Mouse (Mus musculus): ENCODE data around the gene Rps6ka5. TPM values are rescaled to one million over a fixed set of nuclear protein-coding genes. Genes with fewer than 3 reads are reported as not detected.

The Rps6ka5 gene
- polyA plus RNA-seq, 1 experiment from 2014 or later, result 1.2 TPM

DNA sequence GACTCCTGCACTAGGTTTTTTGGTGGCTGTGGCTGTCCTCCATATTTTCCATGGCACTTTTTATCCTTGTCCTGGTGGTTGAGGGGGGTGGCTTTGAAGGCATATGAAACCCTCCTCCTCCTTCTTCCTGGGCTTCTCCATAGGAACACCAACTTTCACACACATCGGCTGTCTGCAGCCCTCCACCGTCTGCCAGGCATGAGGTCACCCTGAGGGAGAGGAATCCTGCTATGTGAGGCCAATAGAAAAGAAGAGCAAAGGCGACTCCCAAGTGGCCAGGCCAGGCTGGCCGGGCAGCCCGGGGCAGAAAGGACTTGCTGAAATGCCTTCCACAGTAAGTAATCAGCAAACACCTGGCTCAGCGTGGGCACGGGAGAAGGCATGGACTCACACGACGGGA, 214.1 kb downstream of the Rps6ka5 start:
- 86% methylated on average over 9 of the region's 9 CpGs for WGBS
- no peak for ATAC-seq
- no peak for TF ChIP-seq CTCF (IDR thresholded peaks at IDR 0.05; ENCODE audit: low read depth)

DNA sequence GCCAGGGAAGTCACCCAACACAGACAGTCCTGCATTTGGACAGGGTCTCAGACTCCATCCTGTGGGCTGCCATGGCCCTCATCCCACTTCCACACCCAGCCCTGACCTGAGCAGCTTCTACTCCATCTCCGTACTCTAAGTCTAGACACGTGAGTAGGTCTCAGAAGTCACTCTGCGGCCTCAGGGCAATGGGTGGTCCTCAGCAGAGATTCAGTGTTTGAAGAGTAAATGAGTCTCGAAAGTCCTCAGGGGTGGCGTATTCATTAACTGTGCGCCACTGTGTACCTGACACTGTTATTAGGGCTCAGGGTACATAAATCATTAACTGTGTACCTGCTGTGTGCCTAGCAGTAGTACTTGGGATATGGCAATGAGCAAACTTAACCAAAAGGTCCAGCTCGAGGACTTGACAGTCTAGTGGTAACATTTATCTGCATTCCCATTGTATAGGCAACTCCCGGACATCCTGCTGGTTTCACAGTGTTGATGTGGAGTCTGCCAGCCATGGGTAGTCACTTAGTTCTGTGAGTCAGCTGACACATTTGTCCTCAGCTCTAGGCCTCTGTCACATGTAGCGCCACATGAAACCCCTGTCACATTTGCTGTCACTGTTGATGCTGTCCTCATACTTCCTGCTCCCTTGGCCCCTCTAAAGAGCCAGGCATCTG, 217.0 kb downstream of the Rps6ka5 start:
- Histone ChIP-seq H3K36me3 (ENCODE audit: control insufficient read depth, insufficient read depth) (no peaks in the 10 kb centered on the region), H3K4me1 (replicated peaks; ENCODE audit: control insufficient read depth, insufficient read depth, low read length) (no peaks in the 10 kb centered on the region), H3K27ac (ENCODE audit: low read depth, low read length) (no peak overlapping the region), H3K9me3 (ENCODE audit: control insufficient read depth) (no peaks in the 10 kb centered on the region), H3K4me2 (replicated peaks; ENCODE audit: low read depth) (no peak overlapping the region), H3K9ac (ENCODE audit: low read depth, low read length) (no peak overlapping the region), H3K4me3 (ENCODE audit: low read depth, low read length) (no peak overlapping the region), H3K27me3 (replicated peaks; ENCODE audit: control insufficient read depth, insufficient read depth, low read length) (no peaks in the 10 kb centered on the region)
- WGBS, result 65% methylated on average over 9 of the region's 9 CpGs
- no peak for ATAC-seq
- TF ChIP-seq CTCF (IDR thresholded peaks at IDR 0.05; ENCODE audit: low read depth), result no peak

More for the DNA sequence above, 214.1 kb downstream of the Rps6ka5 start:
- H3K27ac ChIP-seq (ENCODE audit: low read depth, low read length), result no peak overlapping the region
- 0 out of 2 replicates have a peak, but pooled peaks cover 4% of the 10 kb centered on the region for H3K4me1 ChIP-seq (replicated peaks; ENCODE audit: control insufficient read depth, insufficient read depth, low read length)
- H3K9ac ChIP-seq (ENCODE audit: low read depth, low read length), result no peak overlapping the region
- H3K36me3 ChIP-seq (ENCODE audit: control insufficient read depth, insufficient read depth), result no peaks in the 10 kb centered on the region
- H3K27me3 ChIP-seq (replicated peaks; ENCODE audit: control insufficient read depth, insufficient read depth, low read length), result no peaks in the 10 kb centered on the region
- H3K4me3 ChIP-seq (ENCODE audit: low read depth, low read length), result no peak overlapping the region
- no peak overlapping the region for H3K4me2 ChIP-seq (replicated peaks; ENCODE audit: low read depth)
- H3K9me3 ChIP-seq (ENCODE audit: control insufficient read depth), result no peaks in the 10 kb centered on the region

DNA sequence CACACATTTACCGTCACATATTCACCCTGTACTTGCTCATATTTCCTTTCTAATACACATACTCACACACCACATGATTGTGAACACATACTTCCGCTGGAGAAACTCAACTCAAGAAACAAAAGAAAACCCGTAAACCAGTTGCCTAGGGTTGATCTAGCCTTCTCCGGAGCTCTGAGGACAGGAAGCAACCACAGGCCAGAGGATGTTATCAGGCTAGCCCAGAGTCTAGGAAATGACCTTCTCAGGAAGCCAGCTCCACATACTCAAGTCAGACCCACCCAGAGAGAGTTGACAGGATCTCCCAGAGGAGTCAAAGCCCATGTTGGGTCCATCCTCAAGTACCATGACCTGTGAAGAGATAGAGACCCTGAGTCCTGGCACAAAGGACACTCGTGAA, 218.1 kb downstream of the Rps6ka5 start:
- Histone ChIP-seq H3K27ac (ENCODE audit: low read depth, low read length) (no peak overlapping the region), H3K27me3 (replicated peaks; ENCODE audit: control insufficient read depth, insufficient read depth, low read length) (no peaks in the 10 kb centered on the region), H3K4me3 (ENCODE audit: low read depth, low read length) (no peak overlapping the region), H3K4me2 (replicated peaks; ENCODE audit: low read depth) (no peak overlapping the region), H3K9me3 (ENCODE audit: control insufficient read depth) (no peaks in the 10 kb centered on the region), H3K4me1 (replicated peaks; ENCODE audit: control insufficient read depth, insufficient read depth, low read length) (no peaks in the 10 kb centered on the region), H3K9ac (ENCODE audit: low read depth, low read length) (no peak overlapping the region), H3K36me3 (ENCODE audit: control insufficient read depth, insufficient read depth) (no peaks in the 10 kb centered on the region)
- no peak for TF ChIP-seq CTCF (IDR thresholded peaks at IDR 0.05; ENCODE audit: low read depth)
- 83% methylated on average over 5 of the region's 5 CpGs for WGBS
- ATAC-seq, result no peak

DNA sequence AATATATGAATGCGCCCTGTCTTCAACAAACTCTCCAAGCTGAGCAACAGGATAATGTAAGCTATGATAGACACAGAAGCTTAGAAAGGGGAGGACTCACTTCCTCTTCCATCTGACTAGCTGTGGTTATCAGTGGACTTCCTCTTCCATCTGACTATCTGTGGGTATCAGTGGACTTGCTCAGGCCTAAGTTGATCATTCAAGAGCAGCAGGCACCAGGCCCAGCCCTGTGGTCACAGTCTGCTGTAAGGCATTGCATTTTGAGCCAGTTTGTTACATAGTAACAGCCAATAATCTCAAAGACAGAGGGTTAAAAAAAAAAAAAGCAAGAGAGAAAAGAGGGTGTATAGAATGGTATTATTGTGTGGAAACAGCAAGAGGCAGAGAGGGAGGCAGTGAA, 221.3 kb downstream of the Rps6ka5 start:
- Histone ChIP-seq H3K36me3 (ENCODE audit: control insufficient read depth, insufficient read depth) (no peaks in the 10 kb centered on the region), H3K4me2 (replicated peaks; ENCODE audit: low read depth) (no peak overlapping the region), H3K9ac (ENCODE audit: low read depth, low read length) (no peak overlapping the region), H3K4me3 (ENCODE audit: low read depth, low read length) (no peak overlapping the region), H3K27me3 (replicated peaks; ENCODE audit: control insufficient read depth, insufficient read depth, low read length) (no peaks in the 10 kb centered on the region), H3K4me1 (replicated peaks; ENCODE audit: control insufficient read depth, insufficient read depth, low read length) (no peaks in the 10 kb centered on the region), H3K27ac (ENCODE audit: low read depth, low read length) (no peak overlapping the region), H3K9me3 (ENCODE audit: control insufficient read depth) (no peaks in the 10 kb centered on the region)
- no peak for ATAC-seq
- no peak for TF ChIP-seq CTCF (IDR thresholded peaks at IDR 0.05; ENCODE audit: low read depth)
- WGBS, result 93% methylated on average over 1 of the region's 1 CpGs

DNA sequence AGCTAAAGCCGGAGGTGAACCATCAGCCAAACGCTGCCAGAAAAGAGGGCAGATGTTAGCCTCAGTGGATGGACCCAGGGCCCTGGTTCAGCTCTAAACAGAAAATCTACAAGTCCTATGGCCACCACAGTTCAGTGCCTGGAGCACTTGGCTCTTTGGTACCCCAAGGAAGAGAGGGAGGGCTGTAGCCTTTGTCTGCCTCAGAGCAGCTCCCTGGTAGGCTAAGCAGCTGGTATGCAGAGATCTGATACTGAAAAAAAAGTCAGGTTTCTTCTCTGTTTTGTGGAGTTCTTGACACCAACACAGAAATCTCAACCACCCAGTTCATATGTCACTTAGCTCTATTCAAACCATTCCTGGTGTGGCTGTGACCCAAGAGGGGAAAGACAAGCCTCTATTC, 222.2 kb downstream of the Rps6ka5 start:
- ATAC-seq, result no peak
- H3K9ac ChIP-seq (ENCODE audit: low read depth, low read length), result no peak overlapping the region
- H3K4me3 ChIP-seq (ENCODE audit: low read depth, low read length), result no peak overlapping the region

DNA sequence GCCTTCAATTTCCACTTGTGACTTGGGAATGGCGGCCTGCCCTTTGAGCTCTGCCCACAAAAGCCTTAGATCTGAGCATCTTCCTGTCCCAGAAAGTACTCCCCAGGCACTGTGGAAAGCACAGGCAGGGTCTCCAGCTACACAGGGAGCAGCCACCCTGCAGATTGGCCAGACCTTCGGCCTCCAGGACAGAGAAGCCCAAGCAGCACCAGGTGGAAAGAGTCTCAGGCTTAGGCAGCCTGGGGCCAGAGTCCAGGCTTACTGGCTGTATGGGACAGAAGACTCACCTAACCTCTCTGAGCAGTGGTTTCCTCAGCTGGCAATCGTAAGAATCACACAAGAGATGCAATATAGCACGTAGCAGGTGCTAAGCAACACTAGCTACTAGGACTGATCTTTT, 223.1 kb downstream of the Rps6ka5 start:
- Histone ChIP-seq H3K4me3 (ENCODE audit: low read depth, low read length) (no peak overlapping the region), H3K27ac (ENCODE audit: low read depth, low read length) (no peak overlapping the region), H3K4me2 (replicated peaks; ENCODE audit: low read depth) (no peak overlapping the region), H3K4me1 (replicated peaks; ENCODE audit: control insufficient read depth, insufficient read depth, low read length) (no peaks in the 10 kb centered on the region), H3K36me3 (ENCODE audit: control insufficient read depth, insufficient read depth) (peaks cover 10% of the 10 kb centered on the region; the same call in 1 of the 2 replicates), H3K27me3 (replicated peaks; ENCODE audit: control insufficient read depth, insufficient read depth, low read length) (no peaks in the 10 kb centered on the region), H3K9me3 (ENCODE audit: control insufficient read depth) (no peaks in the 10 kb centered on the region), H3K9ac (ENCODE audit: low read depth, low read length) (no peak overlapping the region)
- WGBS, result 81% methylated on average over 4 of the region's 4 CpGs
- no peak for ATAC-seq
- no peak for TF ChIP-seq CTCF (IDR thresholded peaks at IDR 0.05; ENCODE audit: low read depth)

More for the DNA sequence above, 222.2 kb downstream of the Rps6ka5 start:
- H3K27ac ChIP-seq (ENCODE audit: low read depth, low read length), result no peak overlapping the region
- no peak for TF ChIP-seq CTCF (IDR thresholded peaks at IDR 0.05; ENCODE audit: low read depth)
- no peaks in the 10 kb centered on the region for H3K4me1 ChIP-seq (replicated peaks; ENCODE audit: control insufficient read depth, insufficient read depth, low read length)
- H3K9me3 ChIP-seq (ENCODE audit: control insufficient read depth), result no peaks in the 10 kb centered on the region
- H3K4me2 ChIP-seq (replicated peaks; ENCODE audit: low read depth), result no peak overlapping the region
- 90% methylated on average over 2 of the region's 2 CpGs for WGBS
- peaks cover 6% of the 10 kb centered on the region; the same call in 1 of the 2 replicates for H3K36me3 ChIP-seq (ENCODE audit: control insufficient read depth, insufficient read depth)
- H3K27me3 ChIP-seq (replicated peaks; ENCODE audit: control insufficient read depth, insufficient read depth, low read length), result no peaks in the 10 kb centered on the region

Data from intestine, postnatal 0 days (tissue).